Mouse (Mus musculus): ENCODE measurements around the gene Ccrl2. TPM values are rescaled to one million over a fixed set of nuclear protein-coding genes. Genes with fewer than 3 reads are reported as not detected.
A peak's percentile ranks its signal among the peaks of the same experiment; 100 is the strongest.

The Ccrl2 gene
- polyA plus RNA-seq, 1 experiment: 0.78 TPM

- Histone ChIP-seq H3K4me3 (ENCODE audit: control insufficient read depth, low read depth, low read length) (no peak overlapping the region), H3K27ac (ENCODE audit: control insufficient read depth, insufficient read depth, low read depth, low read length) (no peak overlapping the region), H3K4me1 (ENCODE audit: control insufficient read depth, insufficient read depth, low read length) (peaks cover 4% of the 10 kb centered on the region), H3K27me3 (ENCODE audit: control insufficient read depth, insufficient read depth, low read length) (no peaks in the 10 kb centered on the region), H3K36me3 (ENCODE audit: control insufficient read depth, insufficient read depth, low read length) (no peaks in the 10 kb centered on the region)
- TF ChIP-seq CTCF (IDR thresholded peaks at IDR 0.05; ENCODE audit: control insufficient read depth, insufficient read depth, insufficient replicate concordance, low read depth, low read length): no peak
- TF ChIP-seq POLR2A (IDR thresholded peaks at IDR 0.05; ENCODE audit: control insufficient read depth, low read depth, low read length): no peak
Observed at GRCm38 (mm10) chr9:111094626-111095025, 37.3 kb upstream of the Ccrl2 start.

GRCm38 (mm10) chr9:111093094-111093493 is 35.8 kb upstream of the Ccrl2 start:
- Histone ChIP-seq H3K4me3 (ENCODE audit: control insufficient read depth, low read depth, low read length) (no peak overlapping the region), H3K27ac (ENCODE audit: control insufficient read depth, insufficient read depth, low read depth, low read length) (no peak overlapping the region), H3K4me1 (ENCODE audit: control insufficient read depth, insufficient read depth, low read length) (peaks cover 4% of the 10 kb centered on the region), H3K36me3 (ENCODE audit: control insufficient read depth, insufficient read depth, low read length) (no peaks in the 10 kb centered on the region), H3K27me3 (ENCODE audit: control insufficient read depth, insufficient read depth, low read length) (no peaks in the 10 kb centered on the region)
- no peak for TF ChIP-seq POLR2A (IDR thresholded peaks at IDR 0.05; ENCODE audit: control insufficient read depth, low read depth, low read length)
- TF ChIP-seq CTCF (IDR thresholded peaks at IDR 0.05; ENCODE audit: control insufficient read depth, insufficient read depth, insufficient replicate concordance, low read depth, low read length): peak; percentile 92

GRCm38 (mm10) chr9:111092657-111093056 is 35.3 kb upstream of the Ccrl2 start:
- Histone ChIP-seq H3K36me3 (ENCODE audit: control insufficient read depth, insufficient read depth, low read length) (no peaks in the 10 kb centered on the region), H3K4me3 (ENCODE audit: control insufficient read depth, low read depth, low read length) (no peak overlapping the region), H3K27me3 (ENCODE audit: control insufficient read depth, insufficient read depth, low read length) (no peaks in the 10 kb centered on the region), H3K27ac (ENCODE audit: control insufficient read depth, insufficient read depth, low read depth, low read length) (no peak overlapping the region), H3K4me1 (ENCODE audit: control insufficient read depth, insufficient read depth, low read length) (peaks cover 4% of the 10 kb centered on the region)
- no peak for TF ChIP-seq CTCF (IDR thresholded peaks at IDR 0.05; ENCODE audit: control insufficient read depth, insufficient read depth, insufficient replicate concordance, low read depth, low read length)
- TF ChIP-seq POLR2A (IDR thresholded peaks at IDR 0.05; ENCODE audit: control insufficient read depth, low read depth, low read length): no peak

DNA sequence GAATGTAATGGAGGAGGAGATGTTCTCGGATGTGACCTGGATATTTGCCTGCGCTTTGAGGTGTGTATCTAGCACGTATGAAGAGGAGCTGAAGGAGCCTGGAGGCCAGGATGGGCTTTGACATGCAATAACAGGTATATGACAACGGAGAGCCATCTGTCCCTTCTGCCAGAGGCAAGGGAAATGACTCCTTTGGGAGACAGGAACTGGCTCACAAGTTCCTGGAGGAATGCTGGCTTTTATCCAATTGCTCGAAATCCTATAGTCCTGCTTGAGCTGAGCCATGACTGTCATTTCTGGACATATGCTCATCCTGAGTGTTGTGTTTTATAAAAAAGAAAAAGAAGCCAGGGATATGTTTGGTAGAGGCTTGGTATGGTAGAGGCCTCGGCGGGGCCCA is 31.6 kb upstream of the Ccrl2 start:
- H3K27me3 ChIP-seq (ENCODE audit: control insufficient read depth, insufficient read depth, low read length): no peaks in the 10 kb centered on the region
- H3K4me3 ChIP-seq (ENCODE audit: control insufficient read depth, low read depth, low read length): no peak overlapping the region
- H3K36me3 ChIP-seq (ENCODE audit: control insufficient read depth, insufficient read depth, low read length): no peaks in the 10 kb centered on the region
- H3K27ac ChIP-seq (ENCODE audit: control insufficient read depth, insufficient read depth, low read depth, low read length): no peak overlapping the region
- peaks cover 4% of the 10 kb centered on the region for H3K4me1 ChIP-seq (ENCODE audit: control insufficient read depth, insufficient read depth, low read length)
- no peak for TF ChIP-seq CTCF (IDR thresholded peaks at IDR 0.05; ENCODE audit: control insufficient read depth, insufficient read depth, insufficient replicate concordance, low read depth, low read length)
- TF ChIP-seq POLR2A (IDR thresholded peaks at IDR 0.05; ENCODE audit: control insufficient read depth, low read depth, low read length): no peak

GRCm38 (mm10) chr9:111087960-111088359 is 30.6 kb upstream of the Ccrl2 start:
- TF ChIP-seq CTCF (IDR thresholded peaks at IDR 0.05; ENCODE audit: control insufficient read depth, insufficient read depth, insufficient replicate concordance, low read depth, low read length) (no peak), POLR2A (IDR thresholded peaks at IDR 0.05; ENCODE audit: control insufficient read depth, low read depth, low read length) (no peak)
- Histone ChIP-seq H3K4me3 (ENCODE audit: control insufficient read depth, low read depth, low read length) (no peak overlapping the region), H3K4me1 (ENCODE audit: control insufficient read depth, insufficient read depth, low read length) (no peaks in the 10 kb centered on the region; the same call in 1 of the 2 replicates)

GRCm38 (mm10) chr9:111086995-111087606 is 29.8 kb upstream of the Ccrl2 start:
- TF ChIP-seq CTCF (IDR thresholded peaks at IDR 0.05; ENCODE audit: control insufficient read depth, insufficient read depth, insufficient replicate concordance, low read depth, low read length): no peak
- TF ChIP-seq POLR2A (IDR thresholded peaks at IDR 0.05; ENCODE audit: control insufficient read depth, low read depth, low read length): no peak
- Histone ChIP-seq H3K27ac (ENCODE audit: control insufficient read depth, insufficient read depth, low read depth, low read length) (no peak overlapping the region), H3K4me3 (ENCODE audit: control insufficient read depth, low read depth, low read length) (no peak overlapping the region), H3K36me3 (ENCODE audit: control insufficient read depth, insufficient read depth, low read length) (no peaks in the 10 kb centered on the region), H3K27me3 (ENCODE audit: control insufficient read depth, insufficient read depth, low read length) (no peaks in the 10 kb centered on the region), H3K4me1 (ENCODE audit: control insufficient read depth, insufficient read depth, low read length) (no peaks in the 10 kb centered on the region; the same call in 1 of the 2 replicates)

More at GRCm38 (mm10) chr9:111087960-111088359, 30.6 kb upstream of the Ccrl2 start:
- Histone ChIP-seq H3K36me3 (ENCODE audit: control insufficient read depth, insufficient read depth, low read length) (no peaks in the 10 kb centered on the region), H3K27ac (ENCODE audit: control insufficient read depth, insufficient read depth, low read depth, low read length) (no peak overlapping the region), H3K27me3 (ENCODE audit: control insufficient read depth, insufficient read depth, low read length) (no peaks in the 10 kb centered on the region)

GRCm38 (mm10) chr9:111086137-111086536 is 28.8 kb upstream of the Ccrl2 start:
- no peak overlapping the region for H3K27ac ChIP-seq (ENCODE audit: control insufficient read depth, insufficient read depth, low read depth, low read length)
- no peak overlapping the region for H3K4me3 ChIP-seq (ENCODE audit: control insufficient read depth, low read depth, low read length)
- TF ChIP-seq CTCF (IDR thresholded peaks at IDR 0.05; ENCODE audit: control insufficient read depth, insufficient read depth, insufficient replicate concordance, low read depth, low read length) (no peak), POLR2A (IDR thresholded peaks at IDR 0.05; ENCODE audit: control insufficient read depth, low read depth, low read length) (no peak)
- no peaks in the 10 kb centered on the region for H3K27me3 ChIP-seq (ENCODE audit: control insufficient read depth, insufficient read depth, low read length)
- no peaks in the 10 kb centered on the region for H3K36me3 ChIP-seq (ENCODE audit: control insufficient read depth, insufficient read depth, low read length)
- no peaks in the 10 kb centered on the region; the same call in 1 of the 2 replicates for H3K4me1 ChIP-seq (ENCODE audit: control insufficient read depth, insufficient read depth, low read length)
